Mouse (Mus musculus) adrenal gland, postnatal 14 days (tissue): ENCODE results near the gene Kcnh8. TPM values are rescaled to one million over a fixed set of nuclear protein-coding genes. Genes with fewer than 3 reads are reported as not detected.

Experiments used
- DNase-seq: peaks from one replicate; pipeline ENCODE4 v3.0.0; 2021; ENCODE audit warnings: mixed read lengths
- total RNA-seq: library from RNA; stranded (reverse); gene quantifications from 2 replicates; pipeline ENCODE4 v1.2.3, GENCODE M21; 2021

The Kcnh8 gene
- total RNA-seq, 1 experiment from 2014 or later = 0.19 TPM

DNA sequence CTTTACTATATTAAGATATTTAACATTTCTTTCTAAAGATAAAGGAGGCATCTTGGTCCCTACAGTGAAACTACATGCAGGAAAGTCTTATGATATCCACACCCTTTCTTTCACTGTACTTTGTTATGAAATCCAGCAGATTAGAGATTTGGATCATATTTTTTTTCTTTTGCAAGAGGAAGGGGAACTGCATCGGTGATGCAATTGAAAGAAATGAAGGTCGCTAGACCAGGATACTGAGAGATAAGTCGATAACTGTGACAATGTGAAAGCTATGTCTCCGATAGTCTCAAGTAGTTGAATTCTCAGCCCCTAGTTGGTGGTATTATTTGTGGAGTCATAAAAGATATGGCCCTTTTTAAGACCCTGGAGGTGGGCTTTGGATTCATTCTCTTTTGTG, 227.2 kb downstream of the Kcnh8 start:
- DNase-seq = no peak

DNA sequence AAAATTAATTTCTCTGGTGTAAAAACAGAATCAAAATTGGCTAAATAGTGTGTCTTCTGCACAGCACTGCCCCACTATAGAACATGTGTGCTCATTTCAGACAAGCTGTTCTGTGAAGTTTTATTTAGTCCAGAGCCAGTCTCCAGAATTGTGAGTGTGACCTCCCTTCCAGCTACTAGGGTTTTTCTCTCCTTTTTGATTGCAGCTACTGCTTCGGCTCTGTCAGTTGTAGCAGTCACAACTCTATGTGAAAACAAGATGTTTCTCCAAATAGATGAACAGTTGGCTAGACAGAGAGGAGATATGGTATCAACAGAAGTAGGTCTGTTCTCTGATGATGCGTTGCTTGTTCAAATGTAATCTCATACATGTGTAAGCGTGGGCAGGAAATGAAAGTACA, 270.7 kb downstream of the Kcnh8 start:
- no peak for DNase-seq

- no peak for DNase-seq
Measured at GRCm38 (mm10) chr17:52878964-52879363, 276.5 kb downstream of the Kcnh8 start.

GRCm38 (mm10) chr17:52880051-52880450, 277.5 kb downstream of the Kcnh8 start:
- DNase-seq = no peak

DNA sequence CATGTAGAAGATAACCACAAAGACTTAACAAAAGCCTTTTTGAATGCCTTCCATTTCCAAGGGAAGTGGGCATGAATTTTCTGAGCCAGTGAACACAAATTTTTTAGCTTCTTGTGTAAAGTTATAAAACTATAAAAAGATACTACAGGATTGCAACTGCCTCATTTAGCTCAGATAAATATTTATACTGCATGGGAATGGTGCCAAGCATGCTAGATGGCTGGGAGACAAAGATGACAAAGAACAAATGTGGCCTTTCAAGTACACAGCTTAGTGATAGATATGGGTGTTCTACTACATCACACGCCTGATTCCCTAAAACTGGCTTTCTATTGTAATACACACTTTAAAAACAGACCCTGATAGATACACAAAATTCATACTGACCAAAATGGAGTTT, 282.7 kb downstream of the Kcnh8 start:
- DNase-seq = no peak

DNA sequence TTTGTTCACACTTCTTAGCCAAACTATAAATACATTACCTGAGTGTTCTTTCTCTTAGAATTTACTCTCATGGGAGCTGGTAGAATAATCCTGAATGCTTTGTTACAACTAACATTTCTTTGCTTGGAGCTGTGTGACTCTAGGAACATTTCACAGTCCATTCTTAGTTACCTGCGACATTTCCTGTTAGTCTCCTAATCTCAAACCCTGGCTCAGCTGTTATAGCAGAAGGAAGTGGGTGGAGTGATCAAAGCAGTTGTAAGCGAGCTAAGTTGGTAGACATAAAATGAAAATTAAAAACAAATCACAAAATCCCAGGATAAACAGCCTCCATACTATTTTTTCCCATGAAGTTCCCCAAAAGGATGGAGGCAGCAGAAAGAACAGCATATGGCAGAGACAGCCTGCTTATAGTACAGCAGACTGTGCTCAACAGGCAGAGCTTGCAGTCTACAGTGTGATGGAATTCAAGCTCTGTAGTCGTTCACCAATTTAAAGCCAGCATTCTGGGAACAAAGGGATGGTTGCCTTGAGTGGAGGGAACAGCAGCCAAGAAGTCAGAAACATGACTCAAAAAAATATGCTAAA, 318.1 kb downstream of the Kcnh8 start:
- no peak for DNase-seq

DNA sequence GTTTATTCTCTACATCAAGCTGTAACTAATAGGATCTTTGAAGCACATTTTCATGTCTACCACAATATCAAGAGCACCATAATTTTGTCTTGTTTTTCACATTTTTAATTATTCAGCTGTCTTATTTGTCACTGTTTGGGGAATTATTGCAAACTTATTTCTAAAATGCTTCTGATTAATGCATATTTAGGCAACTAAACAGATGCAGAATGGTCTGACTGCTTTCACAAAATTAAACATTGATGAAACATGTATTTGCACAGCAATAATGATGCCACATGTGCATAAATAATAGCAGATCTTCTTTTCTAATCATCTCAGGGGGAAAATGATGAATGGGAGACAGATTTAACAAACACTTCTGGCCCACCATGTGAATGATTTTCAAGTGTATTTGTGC, 341.5 kb downstream of the Kcnh8 start:
- DNase-seq = no peak

GRCm38 (mm10) chr17:52972735-52973134, 370.2 kb downstream of the Kcnh8 start:
- no peak for DNase-seq

GRCm38 (mm10) chr17:52980958-52981357, 378.4 kb downstream of the Kcnh8 start:
- no peak for DNase-seq
